Mouse (Mus musculus): ENCODE results near the gene Tbc1d23. TPM values are rescaled to one million over a fixed set of nuclear protein-coding genes. Genes with fewer than 3 reads are reported as not detected.
"Not testable (repeated sequence)": the region's sequence is repeated elsewhere in the genome, so short reads cannot be mapped to it uniquely, and the experiment has no call there.

Gene Tbc1d23
- total RNA-seq, 2 experiments from 2014 or later: 41.2 to 44.9 TPM

- Histone ChIP-seq H3K27ac (no peak overlapping the region), H3K4me3 (no peak overlapping the region)
- TF ChIP-seq CTCF (conservative IDR thresholded peaks at IDR 0.05): no peak
- DNase-seq (ENCODE audit: low spot score in 2 of 2): no peak
Observed at GRCm38 (mm10) chr16:57247464-57247863, 16.2 kb upstream of the Tbc1d23 start.

- TF ChIP-seq CTCF (conservative IDR thresholded peaks at IDR 0.05): no peak
- no peak overlapping the region for H3K27ac ChIP-seq
- no peak overlapping the region for H3K4me3 ChIP-seq
- DNase-seq (ENCODE audit: low spot score in 2 of 2): no peak
Observed at GRCm38 (mm10) chr16:57246596-57246995, 15.3 kb upstream of the Tbc1d23 start.

DNA sequence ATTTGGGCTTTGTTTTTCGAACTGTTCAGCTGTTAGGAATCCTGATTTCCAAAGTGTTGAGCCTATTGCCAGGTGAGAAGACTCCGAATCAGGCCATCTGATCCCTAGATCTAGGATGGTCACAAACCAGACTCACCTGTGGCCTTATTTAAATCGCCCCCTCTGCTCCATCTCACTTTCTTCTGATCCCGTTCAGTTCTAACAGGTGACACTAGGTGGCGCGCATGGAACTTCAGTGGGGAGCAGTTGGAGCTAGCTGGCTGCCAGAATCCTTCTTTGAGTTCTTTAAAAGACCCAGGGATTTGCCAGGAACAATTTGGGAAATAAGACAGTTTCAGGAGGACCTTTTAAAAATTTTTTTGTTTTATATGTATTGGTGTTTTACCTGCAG is 12.5 kb upstream of the Tbc1d23 start:
- no peak overlapping the region for H3K27ac ChIP-seq
- TF ChIP-seq CTCF (conservative IDR thresholded peaks at IDR 0.05): peak; percentile 95
- peak; percentile 76 to 85 for DNase-seq (ENCODE audit: low spot score in 2 of 2)
- H3K4me3 ChIP-seq: no peak overlapping the region

- no peak for DNase-seq (ENCODE audit: low spot score in 2 of 2)
- no peak for TF ChIP-seq CTCF (conservative IDR thresholded peaks at IDR 0.05)
- H3K4me3 ChIP-seq: no peak overlapping the region
- H3K27ac ChIP-seq: no peak overlapping the region
Observed at GRCm38 (mm10) chr16:57243205-57243857, 12.0 kb upstream of the Tbc1d23 start.

- Histone ChIP-seq H3K27ac (no peak overlapping the region), H3K4me3 (no peak overlapping the region)
- no peak for DNase-seq (ENCODE audit: low spot score in 2 of 2)
- no peak for TF ChIP-seq CTCF (conservative IDR thresholded peaks at IDR 0.05)
Observed at GRCm38 (mm10) chr16:57242857-57243204, 11.5 kb upstream of the Tbc1d23 start.

- Histone ChIP-seq H3K4me3 (no peak overlapping the region), H3K27ac (no peak overlapping the region)
- TF ChIP-seq CTCF (conservative IDR thresholded peaks at IDR 0.05): no peak
- no peak for DNase-seq (ENCODE audit: low spot score in 2 of 2)
Observed at GRCm38 (mm10) chr16:57235871-57236510, 4.7 kb upstream of the Tbc1d23 start.

- Histone ChIP-seq H3K4me3 (peak overlapping the region; percentile 87), H3K27ac (0 out of 2 replicates have a peak overlapping the region, but pooled peaks have one; percentile 46)
- not testable (repeated sequence) for DNase-seq (ENCODE audit: low spot score in 2 of 2)
Observed at GRCm38 (mm10) chr16:57231937-57232310, 620 bp upstream of the Tbc1d23 start.

DNA sequence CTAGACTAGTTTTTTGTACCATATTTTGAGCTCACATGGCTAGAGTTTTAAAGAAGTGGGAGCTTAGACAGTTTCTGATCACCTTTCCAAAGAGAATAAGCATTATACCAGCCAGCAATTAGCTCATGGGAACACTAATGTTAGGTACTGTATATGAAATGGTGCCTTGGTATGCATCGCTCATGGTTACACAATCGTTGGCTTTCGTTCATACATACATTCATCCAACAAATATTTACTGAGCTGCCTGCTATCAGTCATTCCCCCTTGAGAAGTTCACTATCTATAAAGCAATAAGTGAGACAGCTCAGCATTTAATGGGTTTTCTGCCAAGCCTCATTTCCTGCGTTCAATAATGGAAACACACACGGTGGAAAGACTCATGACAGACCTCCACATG is 4.9 kb downstream of the Tbc1d23 start:
- no peak for TF ChIP-seq CTCF (conservative IDR thresholded peaks at IDR 0.05)
- Histone ChIP-seq H3K4me3 (no peak overlapping the region), H3K27ac (no peak overlapping the region)
- DNase-seq (ENCODE audit: low spot score in 2 of 2): no peak

- Histone ChIP-seq H3K27ac (no peak overlapping the region), H3K4me3 (no peak overlapping the region)
- TF ChIP-seq CTCF (conservative IDR thresholded peaks at IDR 0.05): no peak
- DNase-seq (ENCODE audit: low spot score in 2 of 2): no peak
Observed at GRCm38 (mm10) chr16:57220361-57220760, 10.9 kb downstream of the Tbc1d23 start.

DNA sequence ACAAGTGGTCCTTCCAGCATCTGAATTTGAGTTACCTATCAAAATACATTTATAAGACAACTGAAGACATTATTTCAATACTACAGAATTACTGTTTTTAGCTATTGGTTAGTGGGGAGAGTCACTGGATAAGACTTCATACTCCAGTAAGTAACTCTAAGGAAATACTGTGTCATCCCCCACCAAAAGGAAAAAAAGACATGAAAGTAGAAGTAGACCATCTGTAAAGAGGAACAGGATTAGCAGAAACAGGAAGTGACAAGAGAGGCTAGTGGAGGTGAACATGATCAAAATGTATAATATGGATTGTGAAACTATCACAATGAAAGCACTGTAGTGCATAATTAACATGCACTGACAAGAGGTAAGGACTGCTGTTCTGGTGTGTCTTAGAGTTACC is 15.3 kb downstream of the Tbc1d23 start:
- TF ChIP-seq CTCF (conservative IDR thresholded peaks at IDR 0.05): no peak
- no peak for DNase-seq (ENCODE audit: low spot score in 2 of 2)
- no peak overlapping the region for H3K4me3 ChIP-seq
- no peak overlapping the region for H3K27ac ChIP-seq

DNA sequence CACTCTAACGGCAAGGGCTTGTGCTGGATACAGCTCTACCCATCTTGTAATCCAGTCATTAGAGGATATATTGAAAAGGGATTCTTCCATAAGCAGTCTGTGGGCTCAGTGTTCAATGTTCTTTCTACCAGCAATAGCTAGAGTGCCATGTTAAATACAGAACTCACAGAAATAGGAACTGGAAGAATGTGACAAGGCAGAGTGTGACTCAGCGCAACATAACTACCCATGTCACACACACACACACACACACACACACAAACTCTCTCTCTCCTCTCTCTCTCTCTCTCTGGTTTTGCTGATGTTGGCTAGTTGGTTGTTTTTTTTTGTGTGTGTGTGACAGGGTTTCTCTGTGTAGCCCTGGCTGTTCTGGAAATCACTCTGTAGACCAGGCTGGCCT is 20.3 kb downstream of the Tbc1d23 start:
- H3K4me3 ChIP-seq: no peak overlapping the region
- TF ChIP-seq CTCF (conservative IDR thresholded peaks at IDR 0.05): no peak
- H3K27ac ChIP-seq: no peak overlapping the region
- no peak for DNase-seq (ENCODE audit: low spot score in 2 of 2)

DNA sequence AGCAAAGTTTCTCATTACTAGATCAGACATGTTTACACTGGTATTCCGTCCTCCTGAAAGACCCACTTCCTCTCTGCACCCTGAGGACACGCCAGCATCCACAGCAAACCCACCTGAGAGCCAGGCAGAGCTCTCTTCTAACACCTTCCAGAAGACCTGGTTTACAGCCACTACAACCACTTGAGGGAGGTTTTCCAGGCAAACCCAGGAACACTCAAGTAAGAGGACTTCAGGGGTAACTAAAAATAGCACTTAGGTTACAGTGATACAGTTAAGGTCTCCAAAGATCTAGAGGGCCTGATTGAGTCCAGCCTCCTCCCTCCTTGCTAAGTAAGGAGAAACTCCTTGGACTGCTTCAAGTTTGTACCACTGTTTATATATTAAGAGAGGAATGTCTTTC is 23.0 kb downstream of the Tbc1d23 start:
- H3K27ac ChIP-seq: no peak overlapping the region
- TF ChIP-seq CTCF (conservative IDR thresholded peaks at IDR 0.05): no peak
- H3K4me3 ChIP-seq: no peak overlapping the region
- no peak for DNase-seq (ENCODE audit: low spot score in 2 of 2)

- H3K27ac ChIP-seq: peak overlapping the region; percentile 36; the same call in 1 of the 2 replicates
- no peak for TF ChIP-seq CTCF (conservative IDR thresholded peaks at IDR 0.05)
- H3K4me3 ChIP-seq: no peak overlapping the region
- DNase-seq (ENCODE audit: low spot score in 2 of 2): no peak
Observed at GRCm38 (mm10) chr16:57197281-57197680, 34.0 kb downstream of the Tbc1d23 start.

GRCm38 (mm10) chr16:57196590-57196989 is 34.7 kb downstream of the Tbc1d23 start:
- no peak for TF ChIP-seq CTCF (conservative IDR thresholded peaks at IDR 0.05)

More at GRCm38 (mm10) chr16:57196590-57196989, 34.7 kb downstream of the Tbc1d23 start:
- no peak for DNase-seq (ENCODE audit: low spot score in 2 of 2)
- Histone ChIP-seq H3K27ac (peak overlapping the region; percentile 36; the same call in 1 of the 2 replicates), H3K4me3 (no peak overlapping the region)

Data from layer of hippocampus, adult 2 months (tissue).